Mouse (Mus musculus) bone marrow, adult 2 months (tissue): Measurements from ENCODE around the gene Nav2. TPM values are rescaled to one million over a fixed set of nuclear protein-coding genes. Genes with fewer than 3 reads are reported as not detected.

Experiments used
- H3K27ac ChIP-seq: fragments of 200-500 bp; 2 replicates; pipeline ENCODE4 v1.5.1; 2012; ENCODE audit warnings: low read depth, mild to moderate bottlenecking, control low read depth, inconsistent platforms, low read length; ENCODE audit not compliant: control insufficient read depth, poor library complexity, insufficient read depth
- H3K4me1 ChIP-seq: fragments of 200-500 bp; 2 replicates; pipeline ENCODE4 v1.6.1; 2011; ENCODE audit warnings: low read length; ENCODE audit not compliant: control insufficient read depth, insufficient read depth
- H3K4me3 ChIP-seq: fragments of 200-500 bp; replicated peaks from 2 replicates; pipeline ENCODE3; 2011; ENCODE audit warnings: mild to moderate bottlenecking, low read depth, low read length, control low read depth; ENCODE audit not compliant: control insufficient read depth
- CTCF ChIP-seq: fragments of 200-500 bp; IDR thresholded peaks from 2 replicates; pipeline ENCODE4 v1.5.1; 2011; ENCODE audit warnings: low read length, control low read depth; ENCODE audit not compliant: control insufficient read depth, insufficient read depth
- POLR2A ChIP-seq: fragments of 200-500 bp; IDR thresholded peaks from 2 replicates; pipeline ENCODE4 v1.6.1; 2011; ENCODE audit warnings: low read depth, mild to moderate bottlenecking, control low read depth, low read length, borderline replicate concordance; ENCODE audit not compliant: control insufficient read depth
- WGBS: fragments of 180-500 bp; shearing (Covaris S2); methylation state at CpG from one replicate; pipeline ENCODE4 v1.1.7; 2018; 5-methylcytosine and 5-hydroxymethylcytosine counted together
- polyA plus RNA-seq: library from polyadenylated mRNA; stranded (reverse); fragments of >200 nt; gene quantifications from 2 replicates; pipeline ENCODE4 v1.2.4, GENCODE M21; 2011; ENCODE audit warnings: low replicate concordance; ENCODE audit not compliant: missing spikeins, insufficient read depth, insufficient read length

The Nav2 gene
- polyA plus RNA-seq, 1 experiment, result 8.5 TPM

- H3K4me3 ChIP-seq, result no peak overlapping the region
- no peaks in the 10 kb centered on the region; the same call in 1 of the 2 replicates for H3K4me1 ChIP-seq
- TF ChIP-seq CTCF, result no peak
- TF ChIP-seq POLR2A, result no peak
- H3K27ac ChIP-seq, result no peak overlapping the region
- WGBS, result 89% methylated on average over 3 of the region's 3 CpGs
Observed at GRCm38 (mm10) chr7:49409265-49409664, 500.7 kb downstream of the Nav2 start.

- 58% methylated on average over 5 of the region's 5 CpGs for whole genome bisulfite sequencing
- Histone ChIP-seq H3K4me1 (no peaks in the 10 kb centered on the region; the same call in 1 of the 2 replicates), H3K27ac (no peak overlapping the region)
Observed at GRCm38 (mm10) chr7:49410188-49410587, 501.7 kb downstream of the Nav2 start.

GRCm38 (mm10) chr7:49410892-49411291, 502.4 kb downstream of the Nav2 start:
- TF ChIP-seq CTCF, result no peak
- no peak for TF ChIP-seq POLR2A
- Histone ChIP-seq H3K4me3 (no peak overlapping the region), H3K27ac (no peak overlapping the region), H3K4me1 (no peaks in the 10 kb centered on the region; the same call in 1 of the 2 replicates)
- 80% methylated on average over 4 of the region's 4 CpGs for WGBS

More at GRCm38 (mm10) chr7:49410188-49410587, 501.7 kb downstream of the Nav2 start:
- no peak for TF ChIP-seq CTCF
- no peak for TF ChIP-seq POLR2A
- no peak overlapping the region for H3K4me3 ChIP-seq

- Histone ChIP-seq H3K4me1 (no peaks in the 10 kb centered on the region; the same call in 1 of the 2 replicates), H3K4me3 (no peak overlapping the region), H3K27ac (no peak overlapping the region)
- no peak for TF ChIP-seq POLR2A
- no peak for TF ChIP-seq CTCF
- WGBS, result 79% methylated on average over 9 of the region's 9 CpGs
Observed at GRCm38 (mm10) chr7:49411803-49412202, 503.3 kb downstream of the Nav2 start.

GRCm38 (mm10) chr7:49415131-49415530, 506.6 kb downstream of the Nav2 start:
- Histone ChIP-seq H3K4me3 (no peak overlapping the region), H3K4me1 (no peaks in the 10 kb centered on the region), H3K27ac (no peak overlapping the region)
- 76% methylated on average over 7 of the region's 7 CpGs for WGBS
- TF ChIP-seq POLR2A (no peak), CTCF (no peak)

- Histone ChIP-seq H3K4me1 (no peaks in the 10 kb centered on the region), H3K27ac (no peak overlapping the region), H3K4me3 (no peak overlapping the region)
- 83% methylated on average over 12 of the region's 12 CpGs for WGBS
- no peak for TF ChIP-seq CTCF
- TF ChIP-seq POLR2A, result no peak
Observed at GRCm38 (mm10) chr7:49415716-49416115, 507.2 kb downstream of the Nav2 start.

GRCm38 (mm10) chr7:49418841-49419240, 510.3 kb downstream of the Nav2 start:
- 83% methylated on average over 13 of the region's 13 CpGs for WGBS
- TF ChIP-seq POLR2A (no peak), CTCF (no peak)
- Histone ChIP-seq H3K27ac (no peak overlapping the region), H3K4me3 (no peak overlapping the region), H3K4me1 (no peaks in the 10 kb centered on the region; the same call in 1 of the 2 replicates)

GRCm38 (mm10) chr7:49420139-49420802, 511.8 kb downstream of the Nav2 start:
- Histone ChIP-seq H3K4me3 (no peak overlapping the region), H3K4me1 (no peaks in the 10 kb centered on the region; the same call in 1 of the 2 replicates), H3K27ac (no peak overlapping the region)
- WGBS, result 82% methylated on average over 17 of the region's 17 CpGs
- TF ChIP-seq CTCF, result no peak
